Mouse (Mus musculus) small intestine, adult 2 months (tissue): ENCODE data around the gene Spag4. TPM values are rescaled to one million over a fixed set of nuclear protein-coding genes. Genes with fewer than 3 reads are reported as not detected.
"Not testable (repeated sequence)": the region's sequence is repeated elsewhere in the genome, so short reads cannot be mapped to it uniquely, and the experiment has no call there.

ENCODE experiments used
- H3K27ac ChIP-seq: fragments of 200-500 bp; 2 replicates; pipeline ENCODE4 v1.5.1; 2012; ENCODE audit warnings: low read depth, low read length, control low read depth, inconsistent platforms; ENCODE audit not compliant: insufficient read depth
- H3K27me3 ChIP-seq: fragments of 200-500 bp; 2 replicates; pipeline ENCODE4 v1.6.1; 2012; ENCODE audit warnings: mild to moderate bottlenecking, moderate library complexity, low read length, inconsistent platforms; ENCODE audit not compliant: control insufficient read depth, insufficient read depth
- H3K36me3 ChIP-seq: fragments of 200-500 bp; 2 replicates; pipeline ENCODE4 v1.6.1; 2012; ENCODE audit warnings: mild to moderate bottlenecking, low read length, control low read depth, inconsistent platforms; ENCODE audit not compliant: control insufficient read depth, insufficient read depth
- H3K4me1 ChIP-seq: fragments of 200-500 bp; 2 replicates; pipeline ENCODE4 v1.6.1; 2012; ENCODE audit warnings: low read length, inconsistent platforms, mixed read lengths; ENCODE audit not compliant: control insufficient read depth, insufficient read depth, insufficient read length
- H3K4me3 ChIP-seq: fragments of 200-500 bp; 2 replicates; pipeline ENCODE4 v1.5.1; 2012; ENCODE audit warnings: low read depth, mild to moderate bottlenecking, control low read depth, inconsistent platforms, low read length, moderate library complexity
- CTCF ChIP-seq: fragments of 200-500 bp; IDR thresholded peaks from 2 replicates; pipeline ENCODE4 v1.5.1; 2012; ENCODE audit warnings: low read depth, mild to moderate bottlenecking, control low read depth, inconsistent platforms, low read length, moderate library complexity, mixed read lengths; ENCODE audit not compliant: insufficient replicate concordance, insufficient read length; ENCODE audit errors: extremely low read depth
- POLR2A ChIP-seq: fragments of 200-500 bp; IDR thresholded peaks from 2 replicates; pipeline ENCODE4 v1.6.1; 2012; ENCODE audit warnings: low read depth, mild to moderate bottlenecking, control low read depth, inconsistent platforms, low read length, moderate library complexity
- WGBS: fragments of 180-500 bp; shearing (Covaris S2); methylation state at CpG from one replicate; pipeline ENCODE4 v1.1.7; 2018; 5-methylcytosine and 5-hydroxymethylcytosine counted together
- polyA plus RNA-seq: library from polyadenylated mRNA; depleted of rRNA; stranded (reverse); fragments of >200 nt; gene quantifications from 2 replicates; pipeline ENCODE4 v1.2.3, GENCODE M21; 2012; rRNA removed

The Spag4 gene
- polyA plus RNA-seq, 1 experiment: 0.49 TPM

DNA sequence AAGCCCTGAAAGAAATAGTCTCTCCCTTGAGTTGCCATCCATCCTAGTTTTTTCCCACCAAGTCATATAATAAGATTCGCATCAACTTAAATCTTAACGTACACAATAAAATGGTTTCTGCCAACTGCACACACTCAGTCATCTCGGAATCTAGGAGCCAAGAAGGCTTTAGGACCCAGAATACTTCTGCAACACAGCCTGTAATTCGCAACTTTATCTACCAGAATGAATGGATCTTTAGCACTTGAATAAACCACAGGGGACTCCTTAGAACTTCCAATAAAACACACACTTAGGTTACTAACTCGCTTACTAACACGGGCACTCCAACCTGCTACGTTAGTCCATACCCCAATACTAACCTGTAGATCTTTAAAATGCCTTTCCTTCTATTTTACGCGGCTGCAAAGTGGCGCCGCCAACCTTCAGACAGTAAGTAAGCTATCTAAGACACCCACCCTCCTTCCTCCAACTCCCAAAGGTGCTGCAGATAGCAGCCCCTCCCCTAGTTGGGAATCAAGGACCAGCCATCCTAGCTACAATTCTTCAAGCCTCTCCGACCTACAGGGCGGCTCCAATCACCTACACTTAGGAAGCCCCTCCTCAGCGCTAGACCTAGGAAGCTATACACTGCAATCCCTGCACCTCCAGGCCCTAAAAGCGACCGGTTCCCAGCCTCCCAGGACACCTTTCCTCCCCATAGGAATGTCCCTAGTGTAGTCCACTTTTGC lies 45.8 kb downstream of the Spag4 start:
- Histone ChIP-seq H3K27me3 (no peaks in the 10 kb centered on the region), H3K4me3 (peak overlapping the region; percentile 91), H3K4me1 (0 out of 2 replicates have a peak, but pooled peaks cover 2% of the 10 kb centered on the region), H3K36me3 (peaks cover 2% of the 10 kb centered on the region), H3K27ac (peak overlapping the region; percentile 6; the same call in 1 of the 2 replicates)
- under 1% methylated on average over 16 of the region's 16 CpGs for WGBS
- TF ChIP-seq CTCF (no peak), POLR2A (no peak)

DNA sequence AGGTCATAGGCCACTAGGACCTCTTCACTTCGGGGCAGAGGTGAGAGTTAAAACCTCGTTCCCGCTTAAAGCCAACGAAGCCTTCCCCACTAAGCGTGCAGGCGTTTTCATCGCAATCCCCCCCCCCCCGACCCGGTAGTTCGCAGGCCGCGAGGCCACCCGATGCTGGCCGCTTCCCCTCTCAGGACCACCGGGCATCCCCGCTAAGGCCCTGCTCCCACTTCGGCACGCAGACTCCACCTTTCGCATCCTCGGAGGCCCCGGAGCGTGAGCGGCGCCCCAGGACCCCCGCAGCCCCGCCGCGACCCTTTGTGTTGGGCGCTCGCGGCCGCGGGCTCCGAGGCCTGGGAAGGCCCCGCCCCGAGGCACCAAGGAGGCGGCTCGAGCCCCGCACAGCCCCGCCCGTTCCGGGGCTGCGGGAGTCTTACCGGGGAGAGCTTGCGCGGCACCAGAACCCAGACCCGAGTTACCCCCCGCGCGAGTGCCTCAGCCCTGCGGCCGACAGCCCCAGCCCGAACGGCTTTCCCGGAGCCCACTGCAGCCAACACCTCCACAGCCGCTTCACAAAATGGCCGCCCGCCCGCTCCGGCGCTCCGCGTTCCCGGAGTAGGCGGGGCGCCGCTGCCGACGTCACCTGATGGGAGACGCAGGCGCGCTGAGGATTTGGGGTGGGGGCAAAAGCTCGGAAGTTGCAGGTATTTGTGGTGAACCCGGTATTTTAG lies 46.5 kb downstream of the Spag4 start, which contains the start of the genes Cpne1 and Rbm12:
Cpne1 (minus strand) TSS at position 608 of the 722 bp plus-strand sequence.
Rbm12 (minus strand) TSS at position 621 of the 722 bp plus-strand sequence.
- WGBS: under 1% methylated on average over 73 of the region's 74 CpGs
- TF ChIP-seq POLR2A: peak; percentile 46; the same call in 1 of the 2 replicates
- TF ChIP-seq CTCF: no peak
- H3K27ac ChIP-seq: peak within 1 kb of the TSS; percentile 80

DNA sequence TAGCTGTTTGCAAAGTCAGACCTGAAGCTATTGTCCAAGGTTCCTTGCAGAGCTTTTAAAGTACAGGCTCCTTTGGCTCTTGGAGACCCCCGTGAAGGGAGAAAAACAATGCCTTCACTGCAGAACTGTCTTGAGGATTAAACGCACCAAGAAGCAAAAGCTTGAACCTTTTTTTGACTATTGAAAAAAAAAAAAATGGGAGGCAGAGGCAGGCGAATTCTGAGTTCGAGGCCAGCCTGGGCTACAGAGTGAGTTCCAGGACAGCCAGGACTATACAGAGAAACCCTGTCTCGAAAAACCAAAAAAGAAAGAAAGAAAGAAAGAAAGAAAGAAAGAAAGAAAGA lies 47.1 kb downstream of the Spag4 start:
- 10% methylated on average over 5 of the region's 5 CpGs for WGBS
- not testable (repeated sequence) for H3K4me1 ChIP-seq, H3K27me3 ChIP-seq, H3K36me3 ChIP-seq
- H3K27ac ChIP-seq: peak overlapping the region; percentile 32
- peak overlapping the region; percentile 91 for H3K4me3 ChIP-seq

More for the DNA sequence above, 46.5 kb downstream of the Spag4 start, which contains the start of the genes Cpne1 and Rbm12:
- Histone ChIP-seq H3K36me3 (no peaks in the 10 kb centered on the region), H3K4me1 (0 out of 2 replicates have a peak, but pooled peaks cover 2% of the 10 kb centered on the region), H3K4me3 (peak within 1 kb of the TSS; percentile 91), H3K27me3 (no peaks in the 10 kb centered on the region)

DNA sequence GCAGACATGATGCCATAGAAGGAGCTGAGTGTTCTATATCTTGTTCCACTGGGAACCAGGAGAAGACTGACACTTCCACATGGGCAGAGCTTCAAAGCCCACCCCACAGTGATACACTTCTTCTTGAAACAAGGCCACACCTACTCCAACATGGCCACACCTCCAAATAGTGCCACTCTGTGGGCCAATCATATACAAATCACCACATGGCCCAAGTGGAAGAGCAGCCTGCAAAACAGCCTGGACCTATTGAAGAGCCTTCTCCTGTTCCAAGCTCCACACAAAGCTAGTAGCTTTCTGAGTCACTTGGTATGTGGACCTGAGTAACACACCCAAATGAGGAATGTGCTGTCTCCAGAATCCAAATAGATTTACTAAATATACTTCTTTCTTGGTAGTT lies 54.6 kb downstream of the Spag4 start:
- H3K4me3 ChIP-seq: no peak overlapping the region
- TF ChIP-seq POLR2A (no peak), CTCF (no peak)
- H3K27ac ChIP-seq: no peak overlapping the region
- H3K36me3 ChIP-seq: 0 out of 2 replicates have a peak, but pooled peaks cover 10% of the 10 kb centered on the region
- H3K4me1 ChIP-seq: no peaks in the 10 kb centered on the region
- H3K27me3 ChIP-seq: no peaks in the 10 kb centered on the region

Other genes starting within 250 kb of the Spag4 start
- 23.6 and 38.3 TPM in 2 replicates for gene BC029722, start 245.7 kb upstream of the Spag4 start, polyA plus RNA-seq
- 231 and 467 TPM in 2 replicates for gene Eif6, start 238.2 kb upstream of the Spag4 start, polyA plus RNA-seq
- gene Fam83c, start 230.3 kb upstream of the Spag4 start, polyA plus RNA-seq: 0.34 and 0.89 TPM in 2 replicates
- 9.0 and 9.6 TPM in 2 replicates for gene Uqcc1, start 134.9 kb upstream of the Spag4 start, polyA plus RNA-seq
- gene Gm15557, start 124.4 kb upstream of the Spag4 start, polyA plus RNA-seq: not detected in 2 replicates
- not detected in 2 replicates for gene Gdf5, start 119.8 kb upstream of the Spag4 start, polyA plus RNA-seq
- gene Cep250, start 108.7 kb upstream of the Spag4 start, polyA plus RNA-seq: 4.1 and 8.7 TPM in 2 replicates
- gene 6430550D23Rik, start 57.2 kb upstream of the Spag4 start, polyA plus RNA-seq: 0.38 and 0.87 TPM in 2 replicates
- gene Ergic3, start 57.1 kb upstream of the Spag4 start, polyA plus RNA-seq: 221 and 444 TPM in 2 replicates
- 0.14 and 11.5 TPM in 2 replicates for gene Fer1l4, start 12.2 kb upstream of the Spag4 start, polyA plus RNA-seq
- gene Cpne1, start 46.8 kb downstream of the Spag4 start, polyA plus RNA-seq: 18.6 and 51.2 TPM in 2 replicates
- 3.6 and 10.6 TPM in 2 replicates for gene Rbm12, start 46.8 kb downstream of the Spag4 start, polyA plus RNA-seq
- gene Gm28036, start 61.9 kb downstream of the Spag4 start, polyA plus RNA-seq: 0.42 and 0.74 TPM in 2 replicates
- gene Romo1, start 78.9 kb downstream of the Spag4 start, polyA plus RNA-seq: 162 and 200 TPM in 2 replicates
- 32.2 and 40.3 TPM in 2 replicates for gene Nfs1, start 79.0 kb downstream of the Spag4 start, polyA plus RNA-seq
- 35.4 and 49.5 TPM in 2 replicates for gene Rbm39, start 115.1 kb downstream of the Spag4 start, polyA plus RNA-seq
- 3.0 and 7.1 TPM in 2 replicates for gene Phf20, start 131.3 kb downstream of the Spag4 start, polyA plus RNA-seq
- 0.19 and 0.48 TPM in 2 replicates for gene Cnbd2, start 247.1 kb downstream of the Spag4 start, polyA plus RNA-seq
- 234 and 518 TPM in 2 replicates for gene Scand1, start 247.5 kb downstream of the Spag4 start, polyA plus RNA-seq